Mouse (Mus musculus) stomach, embryonic 14.5 days (tissue): ENCODE results near the gene Rnf152. TPM values are rescaled to one million over a fixed set of nuclear protein-coding genes. Genes with fewer than 3 reads are reported as not detected.

Source experiments
- ATAC-seq: fragments of 200-750 bp; cut with Nextera tagmentation; 2 replicates; pipeline ENCODE4 v1.8.0; 2017; ENCODE audit warnings: low read depth, moderate TSS enrichment; ENCODE audit not compliant: insufficient number of reproducible peaks, insufficient read depth, low FRiP score
- H3K27ac ChIP-seq: fragments of 300-500 bp; sonication (generic); 2 replicates; pipeline ENCODE4 v1.5.1; 2014; ENCODE audit warnings: mild to moderate bottlenecking, low read length, moderate library complexity, mixed read lengths
- H3K27me3 ChIP-seq: fragments of 300-500 bp; sonication (generic); 2 replicates; pipeline ENCODE4 v1.6.1; 2014; ENCODE audit warnings: low read length, control low read depth, mixed read lengths; ENCODE audit not compliant: control insufficient read depth, insufficient read depth
- H3K36me3 ChIP-seq: fragments of 300-500 bp; sonication (generic); 2 replicates; pipeline ENCODE4 v1.6.1; 2014; ENCODE audit warnings: mild to moderate bottlenecking, control low read depth, low read length, moderate library complexity, mixed read lengths; ENCODE audit not compliant: control insufficient read depth, insufficient read depth
- H3K4me1 ChIP-seq: fragments of 300-500 bp; sonication (generic); 2 replicates; pipeline ENCODE4 v1.6.1; 2014; ENCODE audit warnings: low read length, control low read depth, mixed read lengths; ENCODE audit not compliant: control insufficient read depth, insufficient read depth
- H3K4me2 ChIP-seq: fragments of 300-500 bp; sonication (generic); replicated peaks from 2 replicates; pipeline ENCODE4 v1.6.1; 2014; ENCODE audit warnings: low read depth, low read length, control low read depth
- H3K4me3 ChIP-seq: fragments of 300-500 bp; sonication (generic); 2 replicates; pipeline ENCODE4 v1.5.1; 2014; ENCODE audit warnings: low read depth, low read length, control low read depth
- H3K9ac ChIP-seq: fragments of 300-500 bp; sonication (generic); replicated peaks from 2 replicates; pipeline ENCODE4 v1.6.1; 2014; ENCODE audit warnings: low read depth, mild to moderate bottlenecking, control low read depth, low read length, moderate library complexity, mixed read lengths
- H3K9me3 ChIP-seq: fragments of 300-500 bp; sonication (generic); 2 replicates; pipeline ENCODE4 v1.6.1; 2016; ENCODE audit warnings: low read depth, low read length, control low read depth; ENCODE audit not compliant: control insufficient read depth
- WGBS: fragments of 180-500 bp; shearing (Covaris S2); extraction: QIAGEN DNeasy Blood & Tissue Kit; methylation state at CpG from one replicate; pipeline ENCODE4 v1.1.7; 2014; 5-methylcytosine and 5-hydroxymethylcytosine counted together
- polyA plus RNA-seq: library from polyadenylated mRNA; unstranded; fragments of >200 nt; fragmentation: Nextera tagmentation; extraction: Ambion mirVana; gene quantifications from 2 replicates; pipeline ENCODE4 v1.2.1, GENCODE M21; 2014

Rnf152 gene
- polyA plus RNA-seq, 1 experiment from 2014 or later, result 1.9 TPM

DNA sequence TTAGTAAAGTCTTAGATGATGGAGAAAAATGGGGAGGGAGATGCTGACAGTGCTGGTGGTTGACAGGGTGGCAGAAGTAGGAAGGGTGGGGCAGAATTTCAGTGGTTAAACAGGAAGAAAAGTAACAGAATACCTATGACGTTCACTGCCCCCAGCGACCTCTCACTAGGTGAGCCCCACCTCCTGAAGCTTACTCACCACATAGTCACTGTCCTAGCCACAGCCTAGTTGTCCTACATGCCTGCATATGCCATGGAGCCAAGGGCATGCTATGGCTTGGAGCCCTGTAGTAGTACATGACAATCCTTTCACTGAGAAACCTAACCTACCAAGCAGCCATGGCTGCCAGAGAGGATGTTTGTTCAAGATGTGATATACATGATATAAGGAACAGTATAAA, 64.7 kb downstream of the Rnf152 start:
- H3K27me3 ChIP-seq, result no peaks in the 10 kb centered on the region
- WGBS, result 72% methylated on average over 2 of the region's 2 CpGs
- H3K9me3 ChIP-seq, result no peaks in the 10 kb centered on the region
- no peak overlapping the region for H3K27ac ChIP-seq
- H3K4me3 ChIP-seq, result no peak overlapping the region
- no peak for ATAC-seq
- no peak overlapping the region for H3K4me2 ChIP-seq
- no peaks in the 10 kb centered on the region for H3K4me1 ChIP-seq
- no peak overlapping the region for H3K9ac ChIP-seq
- H3K36me3 ChIP-seq, result no peaks in the 10 kb centered on the region

DNA sequence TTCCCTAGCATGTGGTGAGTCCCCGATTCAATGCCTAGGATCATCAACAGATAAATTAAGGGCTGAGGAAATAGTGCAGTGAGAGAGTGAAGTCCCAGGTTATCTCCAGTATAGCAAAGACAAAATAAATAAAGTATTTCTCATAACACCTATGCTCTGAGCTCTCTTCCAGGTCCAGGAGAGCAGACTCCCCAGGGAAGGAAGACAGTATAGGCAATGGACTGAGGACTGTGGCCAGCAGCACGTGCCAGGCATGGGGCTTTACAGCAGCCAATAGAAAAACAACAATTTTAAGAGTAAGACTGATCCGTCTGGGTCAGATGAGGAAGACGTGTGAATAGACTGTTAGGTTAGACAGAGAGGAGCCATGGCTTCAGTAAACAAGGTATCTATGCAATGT, 69.0 kb downstream of the Rnf152 start:
- no peak overlapping the region for H3K9ac ChIP-seq

DNA sequence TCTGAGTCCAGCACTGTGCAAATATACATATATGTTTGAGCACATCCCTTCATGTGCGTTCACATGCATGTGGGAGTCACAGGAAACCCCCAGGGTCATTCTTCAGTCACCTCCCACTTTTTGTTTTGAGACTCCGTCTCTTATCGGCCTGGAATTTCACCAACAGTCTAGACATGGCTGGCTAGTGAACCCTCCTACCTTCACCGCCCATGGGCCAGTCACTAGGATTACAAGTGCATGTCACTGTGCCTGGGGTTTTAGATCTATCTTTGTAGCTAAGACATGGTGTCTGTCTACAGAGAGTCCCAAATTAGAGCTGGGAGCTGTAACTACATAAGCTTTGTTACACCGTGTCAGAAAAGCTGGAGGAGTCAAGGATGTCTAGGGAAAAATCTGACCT, 69.6 kb downstream of the Rnf152 start:
- no peak overlapping the region for H3K27ac ChIP-seq
- H3K9ac ChIP-seq, result no peak overlapping the region
- H3K36me3 ChIP-seq, result no peaks in the 10 kb centered on the region
- WGBS, result 70% methylated on average over 5 of the region's 5 CpGs
- no peaks in the 10 kb centered on the region for H3K4me1 ChIP-seq
- H3K9me3 ChIP-seq, result no peaks in the 10 kb centered on the region
- no peak overlapping the region for H3K4me3 ChIP-seq
- no peaks in the 10 kb centered on the region for H3K27me3 ChIP-seq
- no peak overlapping the region for H3K4me2 ChIP-seq
- no peak for ATAC-seq

More for the DNA sequence above, 69.0 kb downstream of the Rnf152 start:
- Histone ChIP-seq H3K4me3 (no peak overlapping the region), H3K9me3 (no peaks in the 10 kb centered on the region), H3K4me1 (no peaks in the 10 kb centered on the region), H3K27ac (no peak overlapping the region), H3K4me2 (no peak overlapping the region), H3K27me3 (no peaks in the 10 kb centered on the region), H3K36me3 (no peaks in the 10 kb centered on the region)
- no peak for ATAC-seq
- 64% methylated on average over 4 of the region's 4 CpGs for WGBS

DNA sequence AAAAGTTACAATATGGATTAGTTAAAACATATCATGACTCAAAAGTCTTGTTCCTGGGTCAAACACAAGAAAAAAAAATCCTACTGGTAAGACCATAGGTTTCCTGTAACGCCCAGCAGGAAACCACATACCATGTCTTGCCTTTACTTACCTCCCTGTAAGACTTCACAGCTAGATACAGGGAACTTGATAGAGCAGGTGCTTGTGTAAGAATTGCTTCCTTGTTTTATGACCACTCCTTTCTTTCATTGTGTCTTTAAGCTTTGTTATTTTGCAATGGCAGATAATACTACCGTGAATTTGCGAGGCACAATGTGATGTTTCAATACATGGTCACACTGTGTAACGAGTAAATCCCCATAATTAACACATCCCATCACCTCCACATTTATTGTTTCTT, 71.5 kb downstream of the Rnf152 start:
- ATAC-seq, result no peak
- H3K27ac ChIP-seq, result no peak overlapping the region
- H3K27me3 ChIP-seq, result no peaks in the 10 kb centered on the region
- no peaks in the 10 kb centered on the region for H3K9me3 ChIP-seq
- H3K4me2 ChIP-seq, result no peak overlapping the region
- no peaks in the 10 kb centered on the region for H3K4me1 ChIP-seq
- 91% methylated on average over 4 of the region's 4 CpGs for WGBS
- no peaks in the 10 kb centered on the region for H3K36me3 ChIP-seq
- H3K4me3 ChIP-seq, result no peak overlapping the region
- H3K9ac ChIP-seq, result no peak overlapping the region

DNA sequence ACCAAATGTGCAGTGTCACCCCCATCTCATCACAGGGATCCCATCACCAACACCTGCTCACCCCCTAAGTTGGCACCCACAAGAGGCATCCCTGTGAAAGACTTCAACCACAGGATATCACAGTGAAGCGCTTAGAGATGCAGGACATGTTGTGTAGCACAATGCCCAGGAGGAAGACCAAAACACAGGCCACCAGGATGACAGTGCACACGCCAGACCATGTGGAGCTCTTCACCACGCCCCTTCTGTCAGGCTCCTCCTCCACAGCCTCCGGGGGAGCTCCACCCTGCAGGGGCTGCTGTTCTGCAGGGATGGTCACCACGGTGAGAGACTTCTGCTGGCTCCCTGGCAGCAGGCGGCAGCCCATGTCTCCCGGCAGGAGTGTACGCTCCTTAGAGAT, 72.4 kb downstream of the Rnf152 start:
- ATAC-seq, result no peak

DNA sequence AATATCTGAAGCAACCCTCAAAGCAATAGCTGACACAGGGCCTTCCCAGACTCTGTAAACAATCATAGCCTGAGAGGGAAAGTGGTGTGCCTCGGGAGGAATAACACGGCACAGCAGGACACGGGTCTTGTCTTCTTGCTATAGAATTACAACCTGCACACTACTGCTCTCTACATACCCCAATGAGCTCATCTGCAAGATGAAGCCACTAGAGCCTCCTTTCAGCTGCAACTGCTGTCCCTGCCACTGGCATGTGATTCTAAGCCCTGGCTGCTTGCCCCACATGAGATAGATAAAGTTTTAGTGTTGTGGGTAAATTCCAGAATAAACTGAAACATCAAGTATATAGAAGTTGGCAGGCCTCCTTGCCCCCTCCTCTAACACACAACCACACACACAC, 75.2 kb downstream of the Rnf152 start:
- Histone ChIP-seq H3K36me3 (no peaks in the 10 kb centered on the region), H3K4me3 (no peak overlapping the region), H3K27me3 (no peaks in the 10 kb centered on the region), H3K9ac (no peak overlapping the region), H3K4me1 (no peaks in the 10 kb centered on the region), H3K27ac (no peak overlapping the region), H3K4me2 (no peak overlapping the region), H3K9me3 (no peaks in the 10 kb centered on the region)
- ATAC-seq, result no peak
- WGBS, result 40% methylated on average over 3 of the region's 3 CpGs

More for the DNA sequence above, 72.4 kb downstream of the Rnf152 start:
- Histone ChIP-seq H3K9ac (no peak overlapping the region), H3K36me3 (no peaks in the 10 kb centered on the region), H3K27me3 (no peaks in the 10 kb centered on the region), H3K4me1 (no peaks in the 10 kb centered on the region), H3K4me3 (no peak overlapping the region), H3K27ac (no peak overlapping the region), H3K9me3 (no peaks in the 10 kb centered on the region), H3K4me2 (no peak overlapping the region)
- WGBS, result 75% methylated on average over 8 of the region's 8 CpGs

DNA sequence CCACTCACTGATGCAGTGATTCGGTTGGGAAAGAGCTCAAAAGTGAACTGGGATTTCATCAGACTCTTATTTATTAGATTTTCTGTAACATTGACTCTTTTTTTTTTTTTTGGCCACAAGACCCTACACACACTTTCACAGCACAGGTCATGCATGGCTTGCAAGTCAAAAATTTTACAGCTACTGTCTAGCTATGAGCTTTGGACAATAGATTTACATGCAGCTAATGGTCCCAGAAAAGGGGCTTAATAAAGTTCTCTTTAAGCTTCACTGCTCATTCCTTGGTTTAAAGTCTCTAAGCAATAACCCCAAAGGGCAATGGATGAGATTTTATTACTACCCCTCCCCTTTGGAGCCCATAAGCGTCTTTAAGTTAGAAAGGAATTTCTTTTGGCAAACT, 76.3 kb downstream of the Rnf152 start:
- Histone ChIP-seq H3K27me3 (no peaks in the 10 kb centered on the region), H3K9me3 (no peaks in the 10 kb centered on the region), H3K27ac (no peak overlapping the region), H3K9ac (no peak overlapping the region), H3K36me3 (no peaks in the 10 kb centered on the region), H3K4me1 (no peaks in the 10 kb centered on the region), H3K4me2 (no peak overlapping the region), H3K4me3 (no peak overlapping the region)
- no peak for ATAC-seq
- WGBS, result 76% methylated on average over 2 of the region's 2 CpGs

DNA sequence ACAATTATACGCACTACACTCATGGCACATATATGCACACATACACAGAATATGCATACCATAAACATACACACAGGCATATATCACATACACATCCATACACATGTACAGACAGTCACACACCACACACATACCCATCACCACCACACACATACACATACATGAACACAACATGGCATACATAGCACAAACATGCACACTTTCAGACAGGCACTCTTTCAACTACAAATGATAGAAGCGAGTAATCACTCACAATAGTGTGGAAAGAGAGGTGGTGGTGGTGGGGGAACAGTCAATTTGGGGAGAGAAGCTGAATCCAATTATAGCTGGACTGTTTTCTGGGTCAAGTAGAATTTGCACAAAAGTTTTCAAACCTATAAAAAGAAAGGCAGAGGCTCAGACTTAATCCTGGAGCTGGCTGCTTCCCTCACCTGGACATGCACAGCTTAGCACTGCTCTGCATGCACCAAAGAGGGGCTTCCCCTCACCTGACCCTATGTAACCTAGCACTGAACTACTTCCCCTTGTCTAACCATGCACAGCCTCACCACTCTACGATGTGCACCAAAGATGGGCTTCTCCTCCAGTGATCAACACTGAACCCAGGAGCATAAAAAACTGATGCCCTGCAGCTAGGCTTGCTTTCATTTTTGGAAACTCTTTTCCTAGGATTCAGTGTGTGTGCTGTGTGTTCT, 81.9 kb downstream of the Rnf152 start:
- Histone ChIP-seq H3K9me3 (no peaks in the 10 kb centered on the region), H3K4me2 (no peak overlapping the region), H3K4me1 (no peaks in the 10 kb centered on the region), H3K27ac (no peak overlapping the region), H3K27me3 (no peaks in the 10 kb centered on the region), H3K4me3 (no peak overlapping the region), H3K36me3 (no peaks in the 10 kb centered on the region), H3K9ac (no peak overlapping the region)
- no peak for ATAC-seq
- WGBS, result 84% methylated on average over 3 of the region's 3 CpGs

DNA sequence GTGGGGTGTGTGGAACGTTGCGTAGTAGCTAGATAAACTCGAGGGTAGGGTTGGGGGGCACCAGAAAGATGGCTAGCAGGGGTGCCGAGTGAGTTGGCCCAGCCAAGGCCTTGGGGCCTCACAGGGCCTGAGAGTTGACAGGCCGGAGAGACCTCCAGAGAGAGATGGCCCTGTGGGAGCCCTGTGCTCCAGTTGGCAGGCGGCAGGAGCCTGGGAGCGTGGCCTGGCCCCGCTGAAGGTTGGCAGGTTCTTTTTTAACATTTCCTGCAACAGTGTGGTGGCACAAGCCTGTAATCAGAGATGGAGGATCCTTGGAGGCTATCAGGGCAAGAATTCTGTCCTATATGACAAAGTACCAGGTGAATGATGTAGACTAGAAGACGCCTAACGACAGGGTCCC, 85.4 kb downstream of the Rnf152 start:
- Histone ChIP-seq H3K9ac (no peak overlapping the region), H3K27ac (no peak overlapping the region), H3K9me3 (no peaks in the 10 kb centered on the region), H3K4me3 (no peak overlapping the region), H3K36me3 (no peaks in the 10 kb centered on the region), H3K27me3 (no peaks in the 10 kb centered on the region), H3K4me2 (no peak overlapping the region), H3K4me1 (no peaks in the 10 kb centered on the region)
- ATAC-seq, result no peak
- 87% methylated on average over 10 of the region's 10 CpGs for WGBS
